Comparison of ENCODE assay signal across 9 mouse cellular contexts in genomic region chr4:31419240-31419639, GRCm38 (mm10).
DNase-seq lines count a peak whose midpoint lies in the region; ATAC-seq and TF ChIP-seq lines count a peak whose summit lies in the region.
"Had no signal": no experiment of that assay in that cellular context is flagged by ENCODE, and none has a peak within 500 bp of the region (broad histone marks: within the 10 kb centered on the region; RNA-seq: fewer than 3 reads in every experiment).

No protein-coding gene starts in this region.

- no peak overlapping the region for H3K4me3 ChIP-seq in liver, postnatal 0 days (ENCODE audit: low read depth, low read length)
- H3K4me3 ChIP-seq: stomach, embryonic 15.5 days had no signal

- H3K36me3 ChIP-seq in liver, postnatal 0 days (replicated peaks; ENCODE audit: insufficient read depth, low read length): no peaks in the 10 kb centered on the region
- H3K36me3 ChIP-seq: stomach, embryonic 15.5 days had no signal

- H3K4me2 ChIP-seq in liver, postnatal 0 days (ENCODE audit: low read depth, low read length): no peak overlapping the region
- H3K4me2 ChIP-seq: stomach, embryonic 15.5 days had no signal

- no peaks in the 10 kb centered on the region for H3K27me3 ChIP-seq in liver, postnatal 0 days (ENCODE audit: insufficient read depth, low read length)
- H3K27me3 ChIP-seq: stomach, embryonic 15.5 days had no signal

- H3K27ac ChIP-seq in liver, postnatal 0 days (ENCODE audit: low read depth): no peak overlapping the region
- H3K27ac ChIP-seq: stomach, embryonic 15.5 days had no signal

- no peaks in the 10 kb centered on the region for H3K9me3 ChIP-seq in liver, postnatal 0 days (ENCODE audit: low read length)
- H3K9me3 ChIP-seq: stomach, embryonic 15.5 days had no signal

- H3K4me1 ChIP-seq in liver, postnatal 0 days (ENCODE audit: insufficient read depth): no peaks in the 10 kb centered on the region
- H3K4me1 ChIP-seq: stomach, embryonic 15.5 days had no signal

- peak; percentile 71 for TF ChIP-seq CTCF in liver, postnatal 0 days (IDR thresholded peaks at IDR 0.05; ENCODE audit: low read depth)

- ATAC-seq in liver, postnatal 0 days: no peak

- no peak for TF ChIP-seq EP300 in liver, postnatal 0 days (IDR thresholded peaks at IDR 0.05; ENCODE audit: low read depth)

- DNase-seq in 416B (ENCODE audit: low read depth) (peak; percentile 46), WW6 (ENCODE audit: low read depth, low spot score) (peak; percentile 20)
- DNase-seq in embryo, embryonic 10.5 days (ENCODE audit: low spot score): peak; percentile 87
- peak; percentile 19 for DNase-seq in heart, adult 8-10 months (ENCODE audit: low spot score)
- DNase-seq in kidney, postnatal 4 days: peak; percentile 61 to 67
- peak; percentile 32 for DNase-seq in liver, postnatal 0 days
- DNase-seq in right cerebral cortex, adult 18-20 months: peak; percentile 52
- no peak for DNase-seq in ovary, adult 18-20 months (ENCODE audit: low spot score)

- no peak overlapping the region for H3K9ac ChIP-seq in liver, postnatal 0 days (replicated peaks)
- H3K9ac ChIP-seq: stomach, embryonic 15.5 days had no signal

- 11% methylated on average over 6 of the region's 6 CpGs for WGBS in liver, postnatal 0 days (ENCODE audit: insufficient replicate concordance)
